Mouse (Mus musculus) C2C12 (cell line): ENCODE results near the gene Flot1. TPM values are rescaled to one million over a fixed set of nuclear protein-coding genes. Genes with fewer than 3 reads are reported as not detected.

Experiments
- H3K27me3 ChIP-seq: one replicate; pipeline ENCODE4 v1.6.1; 2011; ENCODE audit not compliant: control insufficient read depth, insufficient read depth, insufficient read length
- H3K36me3 ChIP-seq: one replicate; pipeline ENCODE4 v1.6.1; 2011; ENCODE audit not compliant: control insufficient read depth, insufficient read depth
- H3K4me3 ChIP-seq: one replicate; pipeline ENCODE4 v1.5.1; 2011; ENCODE audit warnings: mild to moderate bottlenecking, control low read depth; ENCODE audit not compliant: poor library complexity, insufficient read depth, severe bottlenecking
- H3K79me2 ChIP-seq: one replicate; pipeline ENCODE4 v1.6.1; 2011; ENCODE audit not compliant: control insufficient read depth, insufficient read depth
- H3K79me3 ChIP-seq: one replicate; pipeline ENCODE4 v1.6.1; 2011; ENCODE audit warnings: low read depth, control low read depth
- H3ac ChIP-seq: one replicate; pipeline ENCODE3; 2011; ENCODE audit warnings: low read depth; ENCODE audit not compliant: control insufficient read depth, insufficient read length
- CEBPB ChIP-seq: IDR thresholded peaks from one replicate; pipeline ENCODE4 v1.6.1; 2011; ENCODE audit warnings: low read depth, mild to moderate bottlenecking, control low read depth, moderate library complexity
- CTCF ChIP-seq: IDR thresholded peaks from one replicate; pipeline ENCODE4 v1.5.1; 2011; ENCODE audit not compliant: control insufficient read depth, insufficient read depth, insufficient read length
- FOSL1 ChIP-seq: IDR thresholded peaks from one replicate; pipeline ENCODE4 v1.8.0; 2011; ENCODE audit warnings: mild to moderate bottlenecking, low read length; ENCODE audit not compliant: poor library complexity, insufficient read depth, severe bottlenecking
- MAX ChIP-seq: IDR thresholded peaks from one replicate; pipeline ENCODE4 v1.6.1; 2011; ENCODE audit warnings: mild to moderate bottlenecking, control low read depth
- MYOD1 ChIP-seq: IDR thresholded peaks from one replicate; pipeline ENCODE4 v1.6.1; 2011; ENCODE audit warnings: low read depth; ENCODE audit not compliant: control insufficient read depth, insufficient read length
- MYOG ChIP-seq: IDR thresholded peaks from one replicate; pipeline ENCODE4 v1.6.1; 2011; ENCODE audit not compliant: control insufficient read depth, insufficient read length; ENCODE audit errors: extremely low read depth
- USF1 ChIP-seq: IDR thresholded peaks from one replicate; pipeline ENCODE4 v1.6.1; 2011; ENCODE audit warnings: low read depth, mild to moderate bottlenecking, control low read depth, moderate library complexity
- polyA plus RNA-seq: library from polyadenylated mRNA; unstranded; fragments of >200 nt; fragmentation: generic; extraction: Trizol; gene quantifications from one replicate; pipeline ENCODE4 v1.2.1, GENCODE M21; 2012; ENCODE audit warnings: missing spikeins

Flot1 gene
- polyA plus RNA-seq, 1 experiment = 57.2 TPM

GRCm38 (mm10) chr17:35816686-35817085, 6.3 kb upstream of the Flot1 start:
- TF ChIP-seq FOSL1 = no peak
- TF ChIP-seq MYOG = no peak
- TF ChIP-seq MAX = no peak
- no peak for TF ChIP-seq CEBPB
- TF ChIP-seq MYOD1 = no peak
- no peak for TF ChIP-seq CTCF
- TF ChIP-seq USF1 = no peak
- no peaks in the 10 kb centered on the region for H3K27me3 ChIP-seq
- no peaks in the 10 kb centered on the region for H3K36me3 ChIP-seq
- H3K79me3 ChIP-seq = peaks cover 2% of the 10 kb centered on the region
- peaks cover 2% of the 10 kb centered on the region for H3K79me2 ChIP-seq
- no peak overlapping the region for H3K4me3 ChIP-seq
- no peak overlapping the region for H3ac ChIP-seq

- Histone ChIP-seq H3K79me2 (peaks cover 7% of the 10 kb centered on the region), H3K79me3 (peaks cover 7% of the 10 kb centered on the region), H3K27me3 (no peaks in the 10 kb centered on the region), H3K4me3 (no peak overlapping the region), H3ac (no peak overlapping the region), H3K36me3 (no peaks in the 10 kb centered on the region)
- no peak for TF ChIP-seq MAX
- TF ChIP-seq USF1 = no peak
- no peak for TF ChIP-seq CTCF
- no peak for TF ChIP-seq MYOD1
- no peak for TF ChIP-seq FOSL1
- no peak for TF ChIP-seq CEBPB
These were observed 5.8 kb upstream of the Flot1 start for GRCm38 (mm10) chr17:35817226-35817625.

GRCm38 (mm10) chr17:35820111-35820510, 2.9 kb upstream of the Flot1 start:
- Histone ChIP-seq H3K79me3 (peaks cover 13% of the 10 kb centered on the region), H3ac (no peak overlapping the region), H3K36me3 (no peaks in the 10 kb centered on the region), H3K79me2 (peaks cover 17% of the 10 kb centered on the region), H3K4me3 (no peak overlapping the region), H3K27me3 (no peaks in the 10 kb centered on the region)
- TF ChIP-seq CTCF = no peak
- no peak for TF ChIP-seq MYOG
- no peak for TF ChIP-seq MAX
- no peak for TF ChIP-seq USF1
- no peak for TF ChIP-seq CEBPB

- TF ChIP-seq CEBPB (no peak), MAX (peak; percentile 37)
- no peaks in the 10 kb centered on the region for H3K27me3 ChIP-seq
- H3K36me3 ChIP-seq = peaks cover 11% of the 10 kb centered on the region
- peak within 1 kb of the TSS; percentile 74 for H3K4me3 ChIP-seq
- H3K79me3 ChIP-seq = peaks cover 13% of the 10 kb centered on the region
- H3ac ChIP-seq = peak within 1 kb of the TSS; percentile 89
- H3K79me2 ChIP-seq = peaks cover 17% of the 10 kb centered on the region
These were observed 1.3 kb upstream of the Flot1 start, which contains the start of gene Ier3 for GRCm38 (mm10) chr17:35821439-35822430. Gene Ier3 (plus strand): TSS chr17:35821684.

GRCm38 (mm10) chr17:35822564-35822963, 466 bp upstream of the Flot1 start:
- no peak for TF ChIP-seq MAX
- no peak for TF ChIP-seq CTCF
- no peak for TF ChIP-seq USF1
- no peak for TF ChIP-seq MYOD1
- no peak for TF ChIP-seq CEBPB
- TF ChIP-seq FOSL1 = no peak
- TF ChIP-seq MYOG = no peak

GRCm38 (mm10) chr17:35824402-35824801, 1.4 kb downstream of the Flot1 start:
- Histone ChIP-seq H3K79me2 (peaks cover 17% of the 10 kb centered on the region), H3K79me3 (peaks cover 13% of the 10 kb centered on the region), H3K27me3 (no peaks in the 10 kb centered on the region), H3K36me3 (peaks cover 25% of the 10 kb centered on the region), H3ac (no peak overlapping the region), H3K4me3 (no peak overlapping the region)
- TF ChIP-seq MAX (no peak), CEBPB (no peak), CTCF (no peak), FOSL1 (no peak), MYOG (no peak), USF1 (no peak), MYOD1 (no peak)

More at GRCm38 (mm10) chr17:35822564-35822963, 466 bp upstream of the Flot1 start:
- peaks cover 13% of the 10 kb centered on the region for H3K79me3 ChIP-seq
- no peaks in the 10 kb centered on the region for H3K27me3 ChIP-seq
- H3K36me3 ChIP-seq = peaks cover 20% of the 10 kb centered on the region
- H3K4me3 ChIP-seq = peak overlapping the region; percentile 74
- peaks cover 17% of the 10 kb centered on the region for H3K79me2 ChIP-seq
- peak overlapping the region; percentile 89 for H3ac ChIP-seq
